Mouse (Mus musculus) liver, adult 2 months (tissue): ENCODE measurements around the gene Zfp119b. TPM values are rescaled to one million over a fixed set of nuclear protein-coding genes. Genes with fewer than 3 reads are reported as not detected.
A peak's percentile ranks its signal among the peaks of the same experiment; 100 is the strongest.

ENCODE experiments used
- DNase-seq: peaks from one replicate; pipeline ENCODE4 v3.0.0-alpha.2; 2011; ENCODE audit warnings: low read depth, low spot score; ENCODE audit errors: extremely low read depth
- H3K27ac ChIP-seq: fragments of 200-500 bp; replicated peaks from 2 replicates; pipeline ENCODE4 v1.5.1; 2012; ENCODE audit warnings: low read depth, mild to moderate bottlenecking, control low read depth, inconsistent platforms, low read length; ENCODE audit not compliant: insufficient read depth
- H3K27me3 ChIP-seq: fragments of 200-500 bp; 2 replicates; pipeline ENCODE4 v1.6.1; 2012; ENCODE audit warnings: mild to moderate bottlenecking, moderate library complexity, low read length, inconsistent platforms; ENCODE audit not compliant: control insufficient read depth, insufficient read depth
- H3K36me3 ChIP-seq: fragments of 200-500 bp; 2 replicates; pipeline ENCODE4 v1.6.1; 2012; ENCODE audit warnings: low read length, inconsistent platforms; ENCODE audit not compliant: control insufficient read depth, insufficient read depth
- H3K4me1 ChIP-seq: fragments of 200-500 bp; 2 replicates; pipeline ENCODE4 v1.6.1; 2011; ENCODE audit warnings: low read length; ENCODE audit not compliant: control insufficient read depth, insufficient read depth
- H3K4me3 ChIP-seq: fragments of 200-500 bp; 2 replicates; pipeline ENCODE4 v1.5.1; 2011; ENCODE audit warnings: low read depth, mild to moderate bottlenecking, control low read depth, low read length, moderate library complexity; ENCODE audit not compliant: insufficient read depth
- H3K79me2 ChIP-seq: fragments of 200-500 bp; 2 replicates; pipeline ENCODE4 v1.6.1; 2012; ENCODE audit warnings: inconsistent platforms, mild to moderate bottlenecking, low read length, moderate library complexity; ENCODE audit not compliant: control insufficient read depth, insufficient read depth
- H3K9ac ChIP-seq: fragments of 200-500 bp; 2 replicates; pipeline ENCODE4 v1.6.1; 2012; ENCODE audit warnings: low read depth, mild to moderate bottlenecking, control low read depth, inconsistent platforms, low read length
- CTCF ChIP-seq: fragments of 200-500 bp; IDR thresholded peaks from 2 replicates; pipeline ENCODE4 v1.5.1; 2011; ENCODE audit warnings: low read depth, low read length, control low read depth
- POLR2A ChIP-seq: fragments of 200-500 bp; IDR thresholded peaks from 2 replicates; pipeline ENCODE4 v1.6.1; 2011; ENCODE audit warnings: low read length, control low read depth; ENCODE audit not compliant: insufficient read depth; ENCODE audit errors: extremely low read depth
- WGBS: fragments of 180-500 bp; shearing (Covaris S2); methylation state at CpG from one replicate; pipeline ENCODE4 v1.1.7; 2018; 5-methylcytosine and 5-hydroxymethylcytosine counted together
- polyA plus RNA-seq: library from polyadenylated mRNA; depleted of rRNA; stranded (reverse); fragments of >200 nt; gene quantifications from 2 replicates; pipeline ENCODE4 v1.2.3, GENCODE M21; 2012; rRNA removed
- total RNA-seq: library from RNA; depleted of rRNA; stranded (reverse); fragments of >200 nt; gene quantifications from 2 replicates; pipeline ENCODE4 v1.2.3, GENCODE M21; 2014; rRNA removed

The Zfp119b gene
- 3.1 and 4.3 TPM in 2 replicates for total RNA-seq
- polyA plus RNA-seq = 0.26 and 0.40 TPM in 2 replicates

DNA sequence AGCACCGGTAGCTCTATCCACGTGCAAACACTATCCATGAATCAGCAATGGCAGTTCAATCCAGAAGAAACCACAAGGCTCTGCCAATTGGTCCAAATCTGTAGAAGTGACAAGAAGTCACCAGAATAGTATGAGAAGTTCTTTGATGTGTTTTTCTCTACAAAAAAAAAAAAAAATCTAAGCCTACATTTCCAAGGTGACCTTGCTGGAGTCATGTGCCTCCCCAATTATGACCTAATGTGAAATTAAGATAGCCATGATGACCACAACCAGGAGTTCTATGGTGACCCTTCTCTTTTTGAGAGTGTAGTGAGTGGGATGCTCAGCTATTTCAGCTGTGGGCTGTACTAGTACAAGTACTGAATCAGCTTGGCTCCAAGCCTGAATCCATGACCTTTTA, at the start of gene Zfp119b:
Gene Zfp119b (minus strand): TSS at position 101 of the 400 bp plus-strand sequence.
- no peak within 1 kb of the TSS for H3K27ac ChIP-seq
- H3K36me3 ChIP-seq = no peaks in the 10 kb centered on the region
- H3K27me3 ChIP-seq = no peaks in the 10 kb centered on the region
- H3K79me2 ChIP-seq = no peaks in the 10 kb centered on the region
- WGBS = 94% methylated on average over 2 of the region's 2 CpGs
- H3K9ac ChIP-seq = no peak within 1 kb of the TSS
- H3K4me3 ChIP-seq = no peak within 1 kb of the TSS
- TF ChIP-seq CTCF (no peak), POLR2A (no peak)
- H3K4me1 ChIP-seq = no peaks in the 10 kb centered on the region
- DNase-seq = no peak

DNA sequence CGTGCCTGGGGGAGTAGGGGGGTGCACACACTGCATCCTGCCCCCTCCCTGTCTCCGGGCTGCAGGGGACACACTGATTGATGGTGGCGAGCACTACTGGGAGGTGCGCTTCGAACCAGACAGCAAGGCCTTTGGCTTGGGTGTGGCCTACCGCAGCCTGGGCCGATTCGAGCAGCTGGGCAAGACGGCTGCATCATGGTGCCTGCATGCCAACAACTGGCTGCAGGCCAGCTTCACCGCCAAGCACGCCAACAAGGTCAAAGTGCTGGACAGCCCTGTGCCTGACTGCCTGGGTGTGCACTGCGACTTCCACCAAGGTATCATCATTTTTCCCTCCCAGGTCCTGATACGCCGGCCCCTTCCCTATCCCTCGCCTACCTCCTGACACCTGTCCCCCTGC, 46.7 kb upstream of the Zfp119b start:
- no peak overlapping the region for H3K9ac ChIP-seq
- TF ChIP-seq POLR2A (no peak), CTCF (no peak; the same call in 1 of the 2 replicates)
- H3K4me3 ChIP-seq = no peak overlapping the region
- DNase-seq = peak; percentile 81
- H3K4me1 ChIP-seq = peaks cover 2% of the 10 kb centered on the region; the same call in 1 of the 2 replicates
- 36% methylated on average over 15 of the region's 15 CpGs for WGBS
- no peaks in the 10 kb centered on the region for H3K27me3 ChIP-seq
- H3K79me2 ChIP-seq = no peaks in the 10 kb centered on the region
- H3K27ac ChIP-seq = no peak overlapping the region
- peaks cover 4% of the 10 kb centered on the region; the same call in 1 of the 2 replicates for H3K36me3 ChIP-seq

DNA sequence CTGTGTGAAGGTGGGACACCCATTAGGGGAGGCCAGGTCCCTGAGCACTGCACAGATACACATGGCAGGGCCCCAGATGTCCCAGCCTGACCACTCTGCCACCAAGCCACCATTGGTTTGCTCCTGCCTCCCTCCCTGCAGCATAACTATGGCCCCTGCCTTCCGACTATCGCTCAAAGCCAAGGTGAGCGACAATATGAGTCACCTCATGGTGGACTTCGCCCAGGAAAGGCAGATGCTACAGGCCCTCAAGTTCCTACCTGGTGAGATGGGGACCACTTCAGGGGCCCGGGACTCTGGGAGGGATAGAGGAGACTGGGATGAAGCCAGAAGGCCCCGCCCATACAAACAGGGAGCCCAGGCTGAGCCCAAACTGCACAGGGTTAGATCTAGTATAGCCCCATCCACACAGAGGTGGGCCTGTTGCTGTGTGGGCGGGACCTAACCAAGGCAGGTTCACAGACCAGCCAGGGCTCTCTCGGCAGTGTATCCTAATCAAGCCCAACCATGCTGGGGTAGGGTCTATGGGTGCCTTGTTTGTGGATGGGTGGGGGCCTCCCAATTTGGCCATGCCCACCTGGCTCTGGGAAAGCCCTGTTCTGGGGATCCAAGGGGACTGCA, 41.1 kb upstream of the Zfp119b start:
- WGBS = 80% methylated on average over 8 of the region's 8 CpGs

DNA sequence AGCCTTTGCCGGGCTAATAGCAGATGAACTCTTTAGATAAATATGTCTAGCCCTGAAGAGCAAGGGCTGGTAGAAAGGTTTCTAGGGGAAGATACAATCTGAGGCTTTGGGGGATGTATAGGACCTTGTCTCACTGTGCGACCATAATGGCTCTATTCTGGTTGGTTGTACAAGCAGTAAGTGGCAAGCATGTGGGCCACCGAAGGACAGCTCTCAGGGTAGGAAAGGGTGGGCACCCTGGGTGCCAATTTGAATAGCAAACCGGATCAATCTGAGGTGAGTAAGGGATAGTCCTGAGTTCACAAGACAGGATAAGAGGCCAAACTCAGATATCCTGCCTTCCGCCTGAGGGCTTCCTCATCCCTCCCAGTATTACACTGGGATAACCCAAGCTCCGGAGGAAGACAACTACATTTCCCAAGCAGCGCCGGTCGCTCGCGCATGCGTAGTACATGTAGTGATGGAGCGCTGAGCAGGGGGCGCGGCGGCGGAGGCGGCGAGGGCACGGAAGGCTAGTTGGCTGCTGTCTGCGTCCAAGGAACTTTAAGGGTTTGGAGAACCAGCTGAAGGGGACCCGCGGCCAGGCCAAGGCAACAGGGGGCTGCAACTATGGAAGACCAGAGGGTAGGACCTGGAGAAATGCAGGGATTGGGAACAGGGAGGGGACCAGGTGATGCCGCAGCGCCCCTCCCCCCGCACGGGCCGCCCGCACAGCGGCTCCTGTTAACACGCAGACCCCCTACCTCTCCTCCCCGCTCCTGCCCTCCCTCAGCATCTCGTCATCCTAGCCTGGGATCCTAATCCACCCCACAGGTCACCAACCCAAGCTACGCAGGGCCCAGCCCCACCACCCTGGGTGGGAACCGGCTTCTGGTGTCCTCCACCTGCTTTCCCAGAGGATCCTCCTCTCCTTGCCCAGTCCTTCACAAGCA, 37.0 kb upstream of the Zfp119b start, which contains the start of gene Fsd1:
Gene Fsd1 (plus strand): TSS at position 480 of the 932 bp plus-strand sequence.
- no peak for DNase-seq

More for the DNA sequence above, 41.1 kb upstream of the Zfp119b start:
- Histone ChIP-seq H3K27me3 (no peaks in the 10 kb centered on the region), H3K4me3 (no peak overlapping the region), H3K79me2 (no peaks in the 10 kb centered on the region), H3K36me3 (no peaks in the 10 kb centered on the region), H3K4me1 (no peaks in the 10 kb centered on the region), H3K27ac (no peak overlapping the region), H3K9ac (no peak overlapping the region)
- DNase-seq = no peak
- TF ChIP-seq POLR2A (no peak), CTCF (no peak)

DNA sequence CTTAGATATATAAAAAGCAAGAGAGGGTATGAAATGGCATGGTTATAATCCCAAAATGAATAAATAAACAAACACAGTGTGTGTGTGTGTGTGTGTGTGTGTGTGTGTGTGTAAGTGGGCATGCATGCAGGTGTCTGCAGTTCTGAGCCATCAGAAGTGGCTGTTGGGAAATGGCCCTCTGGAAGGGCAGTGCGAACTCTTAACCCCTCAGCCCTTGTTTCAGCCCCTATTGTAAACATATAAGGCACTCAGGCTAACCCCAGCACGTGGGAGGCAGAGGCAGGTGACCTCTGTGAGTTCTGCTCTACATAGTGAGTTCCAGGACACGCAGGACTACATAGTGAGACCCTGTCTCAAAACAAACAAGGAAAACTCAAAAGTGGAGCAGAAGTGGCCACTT, 28.0 kb upstream of the Zfp119b start:
- H3K4me1 ChIP-seq = peaks cover 4% of the 10 kb centered on the region
- H3K4me3 ChIP-seq = no peak overlapping the region
- WGBS = 27% methylated on average over 3 of the region's 3 CpGs
- H3K27me3 ChIP-seq = no peaks in the 10 kb centered on the region
- H3K36me3 ChIP-seq = no peaks in the 10 kb centered on the region
- DNase-seq = no peak
- no peak overlapping the region for H3K9ac ChIP-seq
- H3K27ac ChIP-seq = no peak overlapping the region
- TF ChIP-seq POLR2A = no peak
- no peak for TF ChIP-seq CTCF
- H3K79me2 ChIP-seq = no peaks in the 10 kb centered on the region

More for the DNA sequence above, 37.0 kb upstream of the Zfp119b start, which contains the start of gene Fsd1:
- no peak within 1 kb of the TSS for H3K27ac ChIP-seq
- TF ChIP-seq POLR2A = no peak
- TF ChIP-seq CTCF = no peak
- H3K79me2 ChIP-seq = no peaks in the 10 kb centered on the region
- H3K4me3 ChIP-seq = no peak within 1 kb of the TSS
- no peaks in the 10 kb centered on the region for H3K27me3 ChIP-seq
- no peaks in the 10 kb centered on the region for H3K4me1 ChIP-seq
- WGBS = 16% methylated on average over 35 of the region's 35 CpGs
- no peaks in the 10 kb centered on the region for H3K36me3 ChIP-seq
- H3K9ac ChIP-seq = no peak within 1 kb of the TSS
